Mouse (Mus musculus) spleen, adult 12 weeks (tissue): Measurements from ENCODE around the gene Abcb4.
"Not testable (repeated sequence)": the region's sequence is repeated elsewhere in the genome, so short reads cannot be mapped to it uniquely, and the experiment has no call there.

ENCODE experiments used
- DNase-seq: peaks from one replicate; pipeline ENCODE4 v3.0.0; 2022; ENCODE audit warnings: low spot score

The Abcb4 gene

DNA sequence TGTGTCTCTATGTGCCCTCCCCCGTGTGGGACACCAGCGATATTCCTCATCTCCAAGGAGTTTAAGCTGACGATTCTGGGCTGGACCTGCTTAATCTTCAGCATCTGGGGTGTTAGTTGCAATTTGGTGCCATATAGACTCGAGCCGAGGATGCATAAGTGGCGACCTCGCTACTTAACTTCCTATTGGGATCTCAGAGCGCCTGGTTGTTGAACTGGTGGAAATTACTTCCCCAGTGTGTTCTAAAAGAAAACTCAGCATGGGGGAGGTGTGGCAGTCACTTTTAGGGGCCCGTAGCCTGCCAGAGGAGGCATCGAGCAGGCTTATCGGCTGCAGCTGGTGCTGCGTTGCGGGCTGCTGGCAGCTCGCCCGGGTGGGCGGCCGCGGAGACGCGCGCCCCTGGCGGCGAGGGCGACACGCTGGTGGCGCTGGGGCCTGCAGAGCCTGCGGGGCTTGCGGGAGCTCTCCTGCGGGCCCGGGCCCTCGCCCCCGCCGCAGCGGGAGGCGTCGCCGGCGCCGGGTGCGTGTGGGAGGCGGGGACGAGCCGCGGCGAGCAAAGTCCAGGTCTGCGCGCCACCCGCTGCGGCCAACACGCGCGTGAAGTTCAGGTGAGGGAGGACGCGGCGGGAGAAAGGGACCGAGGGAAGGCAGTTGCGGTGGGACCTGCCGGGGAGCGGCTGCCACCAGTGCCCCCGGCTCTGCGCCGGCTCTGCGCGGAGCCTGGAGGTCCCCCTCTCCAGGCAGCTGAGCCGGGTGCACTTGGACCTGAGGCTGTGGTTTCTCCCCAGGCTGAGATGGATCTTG is at the start of gene Abcb4:
TSS of gene Abcb4 (plus strand) at position 418 of the 804 bp plus-strand sequence.
- peak; percentile 86 for DNase-seq

DNA sequence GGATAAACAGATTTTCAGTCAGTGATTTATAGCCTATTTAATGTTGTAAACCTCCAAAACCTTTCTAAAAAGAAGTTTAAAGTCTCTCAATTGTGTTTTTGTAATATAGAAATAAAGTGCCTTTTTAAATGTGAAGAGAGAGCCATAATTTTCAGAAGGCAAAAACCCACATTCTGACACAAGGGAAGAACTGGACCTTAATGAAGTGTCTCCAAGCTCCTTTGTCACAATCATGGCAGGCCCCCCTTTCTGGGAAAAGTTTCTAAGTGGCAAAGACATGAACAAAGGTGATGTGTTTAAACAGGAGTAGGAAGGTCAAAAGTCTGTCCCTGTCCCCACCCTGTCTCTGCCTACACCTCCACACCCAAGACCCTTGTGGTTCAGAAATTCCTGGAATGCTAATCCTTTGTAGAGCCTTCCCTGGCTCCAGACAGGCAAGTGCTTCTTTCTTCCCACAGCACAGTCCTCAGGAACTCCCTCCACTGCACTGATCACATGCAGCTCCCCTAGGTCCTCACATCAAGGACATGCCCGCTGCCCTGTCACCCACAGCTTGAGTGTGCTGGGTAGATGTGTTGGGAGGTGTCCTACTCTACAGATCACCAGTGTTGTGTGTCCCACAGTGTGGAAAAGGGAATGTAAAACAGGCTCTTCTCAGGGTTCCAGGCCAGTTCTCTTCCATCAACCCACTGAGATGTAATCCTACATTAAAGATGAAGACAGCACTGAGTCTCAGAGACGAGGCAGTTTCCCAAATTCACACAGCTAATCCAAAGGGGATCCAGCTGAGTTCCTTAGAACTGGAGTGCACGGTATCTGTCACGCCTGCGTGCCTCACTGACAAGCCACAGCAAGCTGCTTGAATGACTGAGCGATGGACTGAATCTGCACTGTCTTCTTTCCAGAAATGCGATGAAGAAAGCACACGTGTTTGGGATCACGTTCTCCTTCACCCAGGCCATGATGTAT is 44.6 kb upstream of the Abcb4 start:
- DNase-seq: not testable (repeated sequence)

DNA sequence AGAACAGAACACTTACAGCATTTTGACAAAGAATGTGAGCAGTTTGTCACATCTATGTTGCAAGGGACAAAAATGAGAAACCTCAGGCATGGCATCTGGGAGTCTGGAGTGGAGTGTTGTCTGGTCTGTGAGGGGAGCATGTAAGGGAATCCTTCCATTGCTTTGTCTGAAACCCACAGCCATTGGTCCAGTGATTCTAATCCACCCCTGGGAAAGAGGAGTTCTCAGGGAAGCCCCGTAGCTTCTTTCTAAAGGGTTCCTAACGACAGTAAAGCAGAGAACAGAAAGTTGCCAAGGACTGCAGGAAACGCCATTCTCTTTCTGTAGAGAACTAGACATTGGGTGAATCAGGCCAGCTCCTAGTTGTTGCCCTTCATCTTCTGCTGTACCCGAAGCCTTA is 42.7 kb upstream of the Abcb4 start:
- no peak for DNase-seq

DNA sequence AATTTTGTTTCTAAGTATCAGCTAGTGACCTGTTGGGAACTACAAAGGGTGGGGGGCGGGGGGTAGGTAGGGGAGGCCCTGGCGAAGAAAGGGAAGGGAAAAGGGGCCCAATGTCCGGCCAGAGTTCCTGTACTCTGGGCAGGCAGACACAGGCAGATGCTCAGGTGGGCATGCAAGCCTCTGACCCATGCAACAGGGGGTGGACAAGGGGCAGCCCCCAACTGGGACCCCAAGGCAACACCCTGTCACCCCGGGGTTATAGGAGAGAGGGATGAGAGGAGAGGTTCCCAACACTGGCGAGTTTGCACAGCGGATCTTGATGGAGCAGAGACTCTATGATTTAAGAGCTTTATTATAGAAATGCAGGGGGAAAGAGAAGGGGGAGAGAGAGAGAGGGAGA is 36.3 kb upstream of the Abcb4 start:
- DNase-seq: no peak

DNA sequence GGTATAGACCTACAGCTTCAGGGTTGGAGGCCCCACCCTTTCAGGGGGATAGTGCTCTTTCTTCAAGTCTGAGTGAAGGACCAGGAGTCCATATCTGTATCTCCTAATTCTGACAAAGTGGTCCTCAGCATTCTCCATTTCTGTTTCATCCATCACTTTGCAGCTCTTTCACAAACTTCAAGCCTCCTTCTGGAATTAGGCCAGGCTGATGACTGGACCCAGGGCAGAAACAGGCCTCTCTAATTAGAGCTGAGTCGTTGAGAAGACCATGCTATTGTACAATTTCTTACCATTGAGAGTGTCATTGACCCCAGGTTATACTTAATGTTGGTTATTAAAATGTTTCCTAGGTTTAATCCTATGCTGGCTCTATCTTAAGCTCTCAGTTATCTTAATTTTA is 31.7 kb upstream of the Abcb4 start:
- DNase-seq: no peak

DNA sequence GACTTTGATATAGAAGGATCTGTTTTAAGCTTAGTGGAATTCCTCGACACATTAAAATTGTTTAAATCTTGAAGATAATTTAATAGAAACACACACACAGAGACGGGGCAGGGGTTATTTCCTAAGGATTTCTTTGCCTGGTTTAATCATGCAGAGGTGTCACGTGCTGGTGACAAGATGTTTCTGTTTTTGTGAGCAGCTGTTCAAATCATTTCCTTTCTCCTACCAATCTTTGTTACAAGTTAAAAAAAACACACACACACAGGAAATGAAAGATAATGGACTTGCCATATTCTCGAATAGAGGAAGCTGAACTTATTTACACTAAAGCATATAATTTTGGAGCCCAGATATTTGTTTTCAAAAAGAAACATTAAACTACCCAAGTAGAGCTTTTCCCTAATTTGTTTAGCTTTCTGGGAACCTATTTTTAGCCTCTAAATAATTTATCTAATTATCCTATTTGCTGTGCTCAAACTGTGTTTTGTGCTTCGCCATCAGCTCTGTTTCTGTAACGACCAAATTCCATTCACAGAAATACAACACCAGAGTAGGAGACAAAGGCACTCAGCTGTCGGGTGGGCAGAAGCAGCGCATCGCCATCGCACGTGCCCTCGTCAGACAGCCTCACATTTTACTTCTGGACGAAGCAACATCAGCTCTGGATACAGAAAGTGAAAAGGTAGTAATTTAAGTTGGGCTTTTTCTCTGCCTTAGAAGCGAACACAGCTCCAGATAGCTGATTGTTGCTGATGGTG is 29.8 kb upstream of the Abcb4 start:
- DNase-seq: no peak

DNA sequence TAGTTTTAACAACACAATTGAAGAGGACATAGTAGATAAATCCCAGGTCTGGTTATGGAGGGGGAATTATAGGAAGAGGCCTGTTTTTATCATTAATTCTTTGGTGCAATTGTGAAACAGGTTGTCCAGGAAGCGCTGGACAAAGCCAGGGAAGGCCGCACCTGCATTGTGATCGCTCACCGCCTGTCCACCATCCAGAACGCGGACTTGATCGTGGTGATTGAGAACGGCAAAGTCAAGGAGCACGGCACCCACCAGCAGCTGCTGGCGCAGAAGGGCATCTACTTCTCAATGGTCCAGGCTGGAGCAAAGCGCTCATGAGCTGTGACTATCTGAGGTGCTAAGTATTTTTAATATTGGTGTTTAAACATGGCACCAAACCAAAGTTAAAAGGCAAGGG is 27.9 kb upstream of the Abcb4 start:
- DNase-seq: not testable (repeated sequence)

DNA sequence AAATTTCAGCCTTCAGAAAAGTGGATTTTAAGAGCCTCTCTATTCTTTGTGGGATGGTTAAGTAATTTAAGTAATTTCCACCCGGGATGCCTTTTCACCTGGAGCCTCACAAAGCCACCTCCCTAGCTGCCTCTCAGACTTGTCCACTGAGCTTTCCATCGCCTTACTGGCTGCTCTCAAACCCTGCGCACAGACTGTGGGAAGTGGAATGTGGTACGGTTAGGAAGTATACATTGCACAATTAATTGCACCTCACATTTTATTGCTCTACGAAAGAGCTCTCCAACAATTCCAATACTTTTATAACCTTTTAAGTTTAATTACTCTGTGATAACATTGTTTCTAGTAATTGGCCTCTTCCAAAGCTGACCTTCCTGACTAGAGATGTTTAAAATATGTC is 27.2 kb upstream of the Abcb4 start:
- no peak for DNase-seq

DNA sequence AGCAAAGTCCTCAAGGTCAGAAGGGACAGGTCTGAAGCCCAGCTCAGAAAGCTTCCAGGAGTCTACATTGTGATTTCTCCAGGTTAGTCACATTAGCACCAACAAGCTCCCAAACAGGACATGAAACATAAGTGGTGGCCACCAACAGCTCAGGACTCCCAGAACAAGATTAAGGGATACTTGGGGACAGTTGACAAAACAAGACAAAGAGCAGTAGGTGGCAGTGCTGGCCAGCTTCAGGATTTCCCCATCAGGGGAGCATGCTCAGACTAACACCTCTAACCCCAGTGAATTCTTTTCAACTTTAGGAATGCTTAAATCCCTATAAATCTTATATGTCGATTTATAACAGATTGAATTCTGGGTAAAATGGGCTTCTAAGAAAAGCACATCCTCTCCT is 25.5 kb upstream of the Abcb4 start:
- DNase-seq: peak; percentile 10

DNA sequence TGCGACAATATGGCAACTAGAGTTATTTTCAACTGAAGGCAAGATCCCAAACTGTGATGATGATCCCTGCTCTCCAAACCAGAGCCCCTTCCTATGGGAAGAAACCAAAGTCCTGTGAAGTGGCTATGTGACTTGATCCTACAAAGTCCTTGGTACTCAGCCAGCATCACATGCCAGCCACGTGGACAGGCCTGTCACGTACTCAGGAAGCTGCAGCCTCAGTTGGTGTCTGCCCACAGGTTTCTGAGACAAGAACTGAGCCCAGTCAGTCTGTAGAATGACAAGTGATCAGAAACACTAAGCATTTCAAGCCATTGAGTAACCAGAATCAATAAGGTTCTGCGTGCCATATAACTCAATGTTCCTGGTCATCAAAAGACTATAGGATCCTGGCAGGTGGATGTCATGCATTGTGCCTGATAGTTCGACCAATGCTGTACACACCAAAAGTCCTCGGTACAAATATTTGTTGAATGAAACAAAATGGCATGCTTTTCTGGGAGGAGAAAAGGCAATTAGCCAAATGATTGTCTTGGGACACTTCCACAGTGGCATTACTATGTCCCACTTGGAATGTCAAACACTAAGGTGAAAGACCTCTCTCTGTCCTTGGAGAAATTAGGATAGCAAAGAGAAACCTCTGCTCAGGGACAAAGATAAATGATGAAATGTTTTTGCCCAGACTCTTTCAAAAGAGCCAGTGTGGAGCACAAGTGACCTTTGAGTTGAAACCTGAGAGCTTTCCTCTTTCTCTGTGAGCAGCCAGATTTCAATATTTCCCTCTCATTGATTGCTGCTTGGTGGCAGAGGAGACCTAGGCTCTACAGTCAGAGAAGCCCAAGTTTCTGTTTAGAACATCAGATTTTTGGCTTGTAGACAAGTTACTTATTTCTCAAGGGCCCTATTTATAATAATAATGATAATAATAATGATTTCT is 20.3 kb upstream of the Abcb4 start:
- DNase-seq: no peak

DNA sequence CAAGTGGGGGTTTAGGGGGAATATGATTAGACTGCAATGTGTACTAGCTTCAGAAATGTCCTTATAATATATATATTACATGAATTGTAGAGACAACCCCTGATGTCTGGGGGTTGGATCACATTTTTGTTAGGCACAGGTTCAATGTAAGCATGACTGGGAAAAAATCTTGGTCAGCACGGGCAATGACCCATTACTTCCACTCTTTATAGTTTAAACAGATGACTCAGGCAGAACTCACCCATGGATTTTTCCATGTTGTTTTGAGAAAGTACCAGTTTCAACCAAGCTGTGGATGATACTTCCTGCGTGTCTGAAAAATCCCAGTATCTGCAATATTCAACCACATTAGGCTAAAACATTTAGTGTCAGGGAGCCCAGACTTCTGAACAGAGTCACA is 16.4 kb upstream of the Abcb4 start:
- DNase-seq: no peak

DNA sequence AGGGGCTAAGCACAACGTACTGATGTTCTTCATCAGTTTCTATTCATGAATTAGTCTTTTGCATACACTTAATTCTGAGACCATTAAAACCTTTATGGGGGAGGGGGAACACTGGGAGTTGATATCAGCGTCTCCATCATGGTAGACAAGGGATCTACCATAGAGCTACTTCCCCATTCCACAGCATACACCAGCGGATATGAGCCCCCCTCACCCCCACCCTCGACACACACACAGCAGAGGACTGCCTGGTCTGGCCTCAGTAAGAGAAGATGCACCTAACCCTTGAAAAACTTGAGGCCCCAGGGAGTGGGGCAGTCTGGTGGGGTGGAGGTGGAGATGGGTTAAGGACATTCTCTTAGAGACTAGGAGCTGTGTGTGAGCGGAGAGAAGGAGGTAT is 15.7 kb upstream of the Abcb4 start:
- DNase-seq: no peak

DNA sequence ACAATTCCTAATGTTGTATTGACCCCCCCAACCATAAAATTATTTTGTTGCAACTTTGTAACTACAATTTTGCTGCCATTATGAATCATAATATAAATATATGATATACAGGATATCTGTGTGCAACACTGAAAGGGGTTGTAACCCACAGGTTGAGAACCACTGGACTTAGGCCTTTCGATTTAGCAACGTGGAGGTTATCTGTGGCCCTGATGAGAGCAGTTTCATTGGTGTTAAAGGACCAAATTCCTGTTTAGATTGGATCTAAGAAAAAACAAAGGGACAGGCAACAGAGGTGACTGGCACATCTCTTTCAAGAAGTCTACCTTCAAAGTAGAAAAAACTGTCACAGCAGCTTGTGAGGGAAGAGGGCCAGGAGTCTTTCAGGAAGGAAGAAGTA is 7.7 kb upstream of the Abcb4 start:
- no peak for DNase-seq

DNA sequence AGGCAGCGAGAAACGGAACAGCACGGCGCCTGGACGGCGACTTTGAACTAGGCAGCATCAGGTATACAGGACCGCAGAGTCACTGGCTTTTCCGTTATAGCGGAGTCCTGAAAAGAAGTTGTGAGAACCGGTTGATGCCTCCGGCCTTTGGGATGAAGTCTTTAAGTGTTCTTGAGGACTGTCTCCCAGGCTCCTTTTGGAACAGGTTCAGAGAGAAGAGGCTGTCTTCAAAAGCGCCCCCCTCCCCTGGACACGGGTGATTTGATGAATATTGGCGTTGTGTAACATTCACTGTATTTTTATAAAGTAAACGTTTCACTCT is 548 bp downstream of the Abcb4 start:
- no peak for DNase-seq

DNA sequence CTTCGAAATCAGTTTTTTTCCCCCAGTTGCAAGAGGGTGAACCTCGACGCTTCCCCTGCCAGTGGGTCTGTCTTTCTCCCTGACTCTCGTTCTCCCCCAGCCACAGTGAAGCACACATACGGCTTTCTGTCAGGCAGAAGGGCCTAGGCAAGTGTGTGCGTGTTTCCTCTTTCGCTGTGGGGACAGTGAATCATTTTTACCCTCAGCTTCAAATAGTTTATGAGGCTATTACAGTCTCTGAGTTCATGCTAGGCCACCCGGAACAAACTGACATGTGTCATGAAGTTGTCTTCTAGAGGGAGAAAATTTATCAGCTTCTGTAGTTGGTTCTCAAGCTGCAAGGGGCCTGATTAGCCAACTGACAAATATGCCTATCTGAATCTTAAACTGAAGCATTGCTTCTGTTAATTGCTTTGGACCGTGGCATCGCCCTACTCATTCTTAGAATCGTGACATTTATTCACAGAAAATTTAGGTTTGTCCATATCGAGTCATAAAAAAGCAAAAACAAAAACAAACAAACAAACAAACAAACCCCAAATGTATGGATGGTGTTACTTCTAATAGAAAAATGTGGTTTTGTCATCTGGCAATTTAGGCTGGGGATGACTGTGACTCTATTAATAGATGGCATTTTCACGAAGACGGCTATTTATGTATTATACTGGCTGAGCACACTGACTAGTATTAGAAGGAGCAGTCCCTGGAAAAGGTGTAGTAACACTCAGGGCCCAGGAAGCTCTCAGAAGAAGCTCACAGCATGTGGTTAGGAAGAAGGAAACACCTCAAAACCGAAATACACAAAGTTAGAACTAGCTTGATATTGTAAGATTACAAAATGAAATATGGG is 1.3 kb downstream of the Abcb4 start:
- DNase-seq: peak; percentile 60

DNA sequence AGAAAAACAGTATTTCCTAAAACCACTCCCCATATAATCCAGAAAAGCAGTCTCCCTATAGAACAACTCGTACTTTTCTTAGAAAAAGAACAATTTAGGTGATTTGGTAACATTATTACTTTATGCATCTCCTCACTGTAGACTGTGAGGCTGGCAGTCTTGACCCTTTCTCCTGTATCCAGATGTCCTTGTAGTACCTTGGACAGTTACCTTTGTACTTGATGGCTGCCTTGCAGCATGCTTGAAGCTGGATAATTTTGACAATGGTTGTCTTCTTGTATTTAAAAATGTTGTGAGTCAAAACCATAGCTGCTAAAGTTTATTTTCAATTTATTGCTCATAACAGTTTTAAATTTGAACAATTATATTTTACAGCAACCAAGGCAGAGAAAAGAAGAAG is 2.7 kb downstream of the Abcb4 start:
- no peak for DNase-seq

DNA sequence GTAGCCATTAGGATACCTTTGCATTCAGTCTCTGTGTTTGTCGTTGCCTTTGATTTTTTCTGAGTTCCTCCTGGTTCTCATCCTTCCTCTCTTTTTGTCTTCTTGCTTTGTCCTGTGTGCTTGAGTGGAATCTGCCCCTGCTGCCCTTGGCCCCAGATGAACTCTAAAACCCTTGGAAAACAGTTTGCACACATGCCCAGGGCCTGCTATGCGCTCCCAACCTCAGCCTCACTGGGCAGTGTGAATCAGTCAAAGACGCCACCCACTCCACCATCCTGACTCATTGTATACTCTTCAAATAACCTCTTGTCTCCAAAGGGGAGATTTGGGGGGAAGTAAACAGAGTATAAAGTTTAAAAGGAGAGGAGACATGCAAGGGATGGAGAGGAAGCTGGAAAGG is 4.7 kb downstream of the Abcb4 start:
- DNase-seq: no peak

DNA sequence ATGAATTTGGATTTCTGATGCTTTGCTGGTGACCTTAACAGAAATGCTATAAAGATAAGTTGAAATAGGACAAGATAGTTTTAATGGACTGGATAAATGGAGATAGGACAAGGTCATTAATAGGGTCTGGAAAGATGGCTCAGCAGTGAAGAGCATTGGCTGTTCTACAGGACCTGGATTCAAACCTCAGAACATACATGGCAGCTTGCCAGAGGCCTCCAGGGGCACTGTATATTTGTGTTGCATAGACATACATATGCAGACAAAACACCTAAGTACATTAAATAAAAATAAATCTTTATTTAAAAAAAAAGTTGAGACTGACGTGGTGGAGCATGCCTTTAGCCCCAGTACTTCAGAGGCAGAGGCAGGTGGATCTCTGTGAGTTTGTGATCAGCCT is 7.5 kb downstream of the Abcb4 start:
- DNase-seq: no peak

DNA sequence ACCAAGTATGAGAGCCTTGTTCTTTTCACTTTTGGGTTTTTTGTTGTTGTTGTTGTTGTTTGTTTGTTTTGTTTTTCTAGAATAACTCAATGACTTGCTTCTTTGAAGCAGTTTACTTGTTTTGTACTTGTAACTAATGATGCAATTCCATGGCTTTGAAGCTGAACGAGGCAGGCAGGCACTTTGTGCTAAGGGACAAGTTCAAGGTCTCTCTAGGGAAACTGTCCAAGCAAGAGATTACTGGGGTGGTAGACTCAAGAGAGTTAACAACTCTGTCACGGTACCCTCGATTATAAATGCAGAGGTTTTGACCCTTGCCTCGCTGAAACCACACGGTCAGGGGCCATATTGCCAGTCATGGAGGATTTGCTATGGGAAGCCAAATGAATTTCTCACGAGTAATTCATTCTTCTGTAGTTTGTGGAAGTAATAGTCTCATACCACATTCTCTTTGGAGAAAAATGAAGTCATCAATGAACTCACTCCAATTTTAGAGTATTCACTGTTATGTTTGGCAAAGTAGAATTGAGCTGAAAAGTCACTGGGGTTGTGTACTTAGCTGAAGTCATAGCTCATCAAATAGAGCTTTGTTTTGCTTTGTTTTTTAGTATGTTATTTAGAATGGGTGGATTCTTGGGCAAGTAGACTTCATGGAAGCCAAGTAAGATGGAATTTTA is 8.8 kb downstream of the Abcb4 start:
- no peak for DNase-seq

DNA sequence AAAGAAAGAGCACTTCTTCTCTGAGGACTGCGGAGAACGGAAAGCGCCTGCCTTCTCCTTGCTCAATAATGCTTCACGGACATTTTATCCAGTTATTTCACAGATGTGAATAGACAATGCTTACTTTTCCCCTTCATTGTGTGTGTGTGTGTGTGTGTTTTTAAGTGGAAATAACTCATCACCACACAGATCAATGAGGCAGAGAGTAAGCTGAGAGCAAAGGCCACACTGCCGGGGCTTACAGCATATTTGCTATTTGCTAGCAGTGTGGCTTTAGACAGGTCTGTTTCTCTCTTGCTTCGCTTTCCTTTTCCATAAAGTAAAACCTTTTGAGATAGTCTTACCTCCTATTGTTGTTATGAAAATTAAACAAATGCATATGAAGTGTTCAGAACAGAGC is 11.0 kb downstream of the Abcb4 start:
- DNase-seq: no peak
